Mouse (Mus musculus): ENCODE measurements around the gene Casz1. TPM values are rescaled to one million over a fixed set of nuclear protein-coding genes. Genes with fewer than 3 reads are reported as not detected.

The Casz1 gene
- polyA plus RNA-seq, 1 experiment from 2014 or later: 2.7 TPM

- H3K4me1 ChIP-seq (replicated peaks): peaks cover 55% of the 10 kb centered on the region
- H3K27me3 ChIP-seq: peaks cover 74% of the 10 kb centered on the region
- 58% methylated on average over 15 of the region's 15 CpGs for WGBS
- no peak overlapping the region for H3K4me3 ChIP-seq (replicated peaks)
- no peaks in the 10 kb centered on the region for H3K36me3 ChIP-seq
- no peak for ATAC-seq
- H3K4me2 ChIP-seq (replicated peaks): no peak overlapping the region
- no peak overlapping the region for H3K9ac ChIP-seq (replicated peaks)
- H3K9me3 ChIP-seq: no peaks in the 10 kb centered on the region
- peak overlapping the region; percentile 60; the same call in 1 of the 2 replicates for H3K27ac ChIP-seq
Measured at GRCm38 (mm10) chr4:148915849-148916248, 111.6 kb downstream of the Casz1 start.

GRCm38 (mm10) chr4:148918707-148919447 is 114.6 kb downstream of the Casz1 start:
- H3K27ac ChIP-seq: no peak overlapping the region
- H3K9ac ChIP-seq (replicated peaks): no peak overlapping the region
- 74% methylated on average over 15 of the region's 15 CpGs for WGBS
- H3K4me2 ChIP-seq (replicated peaks): no peak overlapping the region
- peaks cover 65% of the 10 kb centered on the region for H3K4me1 ChIP-seq (replicated peaks)
- no peak for ATAC-seq
- no peaks in the 10 kb centered on the region for H3K36me3 ChIP-seq
- H3K9me3 ChIP-seq: no peaks in the 10 kb centered on the region
- no peak overlapping the region for H3K4me3 ChIP-seq (replicated peaks)
- H3K27me3 ChIP-seq: peaks cover 75% of the 10 kb centered on the region

- H3K27ac ChIP-seq: no peak overlapping the region
- no peak overlapping the region for H3K4me3 ChIP-seq (replicated peaks)
- H3K9me3 ChIP-seq: no peaks in the 10 kb centered on the region
- peaks cover 89% of the 10 kb centered on the region for H3K27me3 ChIP-seq
- H3K9ac ChIP-seq (replicated peaks): no peak overlapping the region
- no peak overlapping the region for H3K4me2 ChIP-seq (replicated peaks)
- H3K36me3 ChIP-seq: no peaks in the 10 kb centered on the region
- WGBS: 60% methylated on average over 11 of the region's 11 CpGs
- peaks cover 65% of the 10 kb centered on the region for H3K4me1 ChIP-seq (replicated peaks)
- no peak for ATAC-seq
Measured at GRCm38 (mm10) chr4:148920610-148921009, 116.4 kb downstream of the Casz1 start.

- WGBS: 6% methylated on average over 16 of the region's 16 CpGs
- H3K4me1 ChIP-seq (replicated peaks): peaks cover 72% of the 10 kb centered on the region
- H3K9me3 ChIP-seq: no peaks in the 10 kb centered on the region
- H3K27me3 ChIP-seq: peaks cover 95% of the 10 kb centered on the region
- H3K36me3 ChIP-seq: no peaks in the 10 kb centered on the region
- ATAC-seq: peak; percentile 34; the same call in 1 of the 2 replicates
- H3K4me2 ChIP-seq (replicated peaks): peak overlapping the region; percentile 47
- H3K9ac ChIP-seq (replicated peaks): peak overlapping the region; percentile 23; the same call in 1 of the 2 replicates
- H3K4me3 ChIP-seq (replicated peaks): no peak overlapping the region; the same call in 1 of the 2 replicates
- H3K27ac ChIP-seq: peak overlapping the region; percentile 47
Measured at GRCm38 (mm10) chr4:148922221-148922700, 118.0 kb downstream of the Casz1 start.

GRCm38 (mm10) chr4:148923414-148923813 is 119.2 kb downstream of the Casz1 start:
- Histone ChIP-seq H3K4me3 (replicated peaks) (no peak overlapping the region), H3K9me3 (no peaks in the 10 kb centered on the region), H3K4me2 (replicated peaks) (no peak overlapping the region), H3K27me3 (peaks cover 95% of the 10 kb centered on the region), H3K27ac (no peak overlapping the region), H3K4me1 (replicated peaks) (peaks cover 76% of the 10 kb centered on the region), H3K36me3 (no peaks in the 10 kb centered on the region), H3K9ac (replicated peaks) (no peak overlapping the region)
- no peak for ATAC-seq
- WGBS: 78% methylated on average over 9 of the region's 9 CpGs

- ATAC-seq: no peak
- H3K9ac ChIP-seq (replicated peaks): no peak overlapping the region
- WGBS: 63% methylated on average over 8 of the region's 8 CpGs
- H3K4me2 ChIP-seq (replicated peaks): no peak overlapping the region
- peaks cover 95% of the 10 kb centered on the region for H3K27me3 ChIP-seq
- peaks cover 77% of the 10 kb centered on the region for H3K4me1 ChIP-seq (replicated peaks)
- no peaks in the 10 kb centered on the region for H3K9me3 ChIP-seq
- no peak overlapping the region for H3K27ac ChIP-seq
- H3K4me3 ChIP-seq (replicated peaks): no peak overlapping the region
- no peaks in the 10 kb centered on the region for H3K36me3 ChIP-seq
Measured at GRCm38 (mm10) chr4:148923976-148924375, 119.7 kb downstream of the Casz1 start.

GRCm38 (mm10) chr4:148925589-148926359 is 121.5 kb downstream of the Casz1 start:
- Histone ChIP-seq H3K4me2 (replicated peaks) (no peak overlapping the region), H3K4me3 (replicated peaks) (no peak overlapping the region), H3K4me1 (replicated peaks) (peaks cover 76% of the 10 kb centered on the region), H3K9ac (replicated peaks) (peak overlapping the region; percentile 20; the same call in 1 of the 2 replicates), H3K36me3 (no peaks in the 10 kb centered on the region), H3K9me3 (no peaks in the 10 kb centered on the region), H3K27ac (no peak overlapping the region), H3K27me3 (peaks cover 93% of the 10 kb centered on the region)
- 24% methylated on average over 18 of the region's 18 CpGs for WGBS
- no peak for ATAC-seq

GRCm38 (mm10) chr4:148926459-148926858 is 122.2 kb downstream of the Casz1 start:
- H3K4me2 ChIP-seq (replicated peaks): no peak overlapping the region
- peaks cover 73% of the 10 kb centered on the region for H3K4me1 ChIP-seq (replicated peaks)
- no peaks in the 10 kb centered on the region for H3K36me3 ChIP-seq
- no peak for ATAC-seq
- WGBS: 24% methylated on average over 8 of the region's 8 CpGs
- no peak overlapping the region for H3K4me3 ChIP-seq (replicated peaks)
- H3K27ac ChIP-seq: no peak overlapping the region
- peak overlapping the region; percentile 20; the same call in 1 of the 2 replicates for H3K9ac ChIP-seq (replicated peaks)
- H3K9me3 ChIP-seq: no peaks in the 10 kb centered on the region
- peaks cover 94% of the 10 kb centered on the region for H3K27me3 ChIP-seq

GRCm38 (mm10) chr4:148928316-148928715 is 124.1 kb downstream of the Casz1 start:
- Histone ChIP-seq H3K4me1 (replicated peaks) (peaks cover 55% of the 10 kb centered on the region), H3K9ac (replicated peaks) (no peak overlapping the region), H3K27ac (no peak overlapping the region), H3K36me3 (no peaks in the 10 kb centered on the region), H3K4me2 (replicated peaks) (no peak overlapping the region), H3K4me3 (replicated peaks) (no peak overlapping the region), H3K27me3 (peaks cover 96% of the 10 kb centered on the region), H3K9me3 (no peaks in the 10 kb centered on the region)
- no peak for ATAC-seq
- 79% methylated on average over 9 of the region's 9 CpGs for WGBS

- Histone ChIP-seq H3K27me3 (peaks cover 96% of the 10 kb centered on the region), H3K9me3 (no peaks in the 10 kb centered on the region), H3K27ac (no peak overlapping the region), H3K4me2 (replicated peaks) (no peak overlapping the region), H3K4me1 (replicated peaks) (peaks cover 53% of the 10 kb centered on the region), H3K36me3 (no peaks in the 10 kb centered on the region), H3K9ac (replicated peaks) (no peak overlapping the region), H3K4me3 (replicated peaks) (no peak overlapping the region)
- 90% methylated on average over 16 of the region's 16 CpGs for WGBS
- ATAC-seq: no peak
Measured at GRCm38 (mm10) chr4:148928876-148929275, 124.6 kb downstream of the Casz1 start.

GRCm38 (mm10) chr4:148930721-148931229 is 126.5 kb downstream of the Casz1 start:
- Histone ChIP-seq H3K4me1 (replicated peaks) (peaks cover 47% of the 10 kb centered on the region), H3K4me3 (replicated peaks) (no peak overlapping the region), H3K27ac (peak overlapping the region; percentile 22), H3K9me3 (no peaks in the 10 kb centered on the region), H3K4me2 (replicated peaks) (no peak overlapping the region), H3K27me3 (peaks cover 94% of the 10 kb centered on the region), H3K9ac (replicated peaks) (no peak overlapping the region), H3K36me3 (no peaks in the 10 kb centered on the region)
- WGBS: 70% methylated on average over 9 of the region's 9 CpGs
- no peak for ATAC-seq

- H3K36me3 ChIP-seq: no peaks in the 10 kb centered on the region
- no peak overlapping the region for H3K27ac ChIP-seq
- H3K4me1 ChIP-seq (replicated peaks): peaks cover 33% of the 10 kb centered on the region
- H3K4me2 ChIP-seq (replicated peaks): no peak overlapping the region
- no peak for ATAC-seq
- H3K9ac ChIP-seq (replicated peaks): no peak overlapping the region
- 92% methylated on average over 13 of the region's 13 CpGs for WGBS
- peaks cover 94% of the 10 kb centered on the region for H3K27me3 ChIP-seq
- no peak overlapping the region for H3K4me3 ChIP-seq (replicated peaks)
- H3K9me3 ChIP-seq: no peaks in the 10 kb centered on the region
Measured at GRCm38 (mm10) chr4:148933109-148933508, 128.9 kb downstream of the Casz1 start.

Measured in midbrain, embryonic 13.5 days (tissue).